Mouse (Mus musculus) heart, embryonic 15.5 days (tissue): ENCODE data around the gene Emg1. TPM values are rescaled to one million over a fixed set of nuclear protein-coding genes. Genes with fewer than 3 reads are reported as not detected.

Experiments
- ATAC-seq: fragments of 200-750 bp; cut with Nextera tagmentation; replicated peaks from 2 replicates; pipeline ENCODE4 v1.8.0; 2017; ENCODE audit warnings: low read depth, moderate TSS enrichment; ENCODE audit not compliant: insufficient number of reproducible peaks, insufficient read depth, low FRiP score
- H3K27ac ChIP-seq: fragments of 300-500 bp; sonication (generic); 2 replicates; pipeline ENCODE4 v1.5.1; 2015; ENCODE audit warnings: mild to moderate bottlenecking, inconsistent platforms
- H3K27me3 ChIP-seq: fragments of 300-500 bp; sonication (generic); 2 replicates; pipeline ENCODE4 v1.6.1; 2015; ENCODE audit warnings: inconsistent platforms
- H3K36me3 ChIP-seq: fragments of 300-500 bp; sonication (generic); 2 replicates; pipeline ENCODE4 v1.6.1; 2015; ENCODE audit warnings: mild to moderate bottlenecking, inconsistent platforms
- H3K4me1 ChIP-seq: fragments of 300-500 bp; sonication (generic); replicated peaks from 2 replicates; pipeline ENCODE4 v1.6.1; 2015; ENCODE audit warnings: inconsistent platforms
- H3K4me2 ChIP-seq: fragments of 300-500 bp; sonication (generic); 2 replicates; pipeline ENCODE4 v1.6.1; 2015; ENCODE audit warnings: inconsistent platforms, mild to moderate bottlenecking, moderate library complexity
- H3K4me3 ChIP-seq: fragments of 300-500 bp; sonication (generic); 2 replicates; pipeline ENCODE4 v1.5.1; 2015; ENCODE audit warnings: mild to moderate bottlenecking, inconsistent platforms
- H3K9ac ChIP-seq: fragments of 300-500 bp; sonication (generic); 2 replicates; pipeline ENCODE4 v1.6.1; 2015; ENCODE audit warnings: mild to moderate bottlenecking, inconsistent platforms
- H3K9me3 ChIP-seq: fragments of 300-500 bp; sonication (generic); replicated peaks from 2 replicates; pipeline ENCODE4 v1.6.1; 2016; ENCODE audit warnings: inconsistent platforms
- WGBS: fragments of 180-500 bp; shearing (Covaris S2); methylation state at CpG from one replicate; pipeline ENCODE4 v1.1.7; 2015; ENCODE audit warnings: mixed read lengths; 5-methylcytosine and 5-hydroxymethylcytosine counted together
- polyA plus RNA-seq: library from polyadenylated mRNA; unstranded; fragments of >200 nt; fragmentation: Nextera tagmentation; extraction: Ambion mirVana; gene quantifications from 2 replicates; pipeline ENCODE4 v1.2.1, GENCODE M21; 2015

The Emg1 gene
- polyA plus RNA-seq, 1 experiment from 2014 or later, result 108 TPM

- no peak for ATAC-seq
- Histone ChIP-seq H3K4me3 (no peak overlapping the region), H3K9me3 (no peaks in the 10 kb centered on the region), H3K4me2 (no peak overlapping the region), H3K36me3 (0 out of 2 replicates have a peak, but pooled peaks cover 3% of the 10 kb centered on the region), H3K9ac (no peak overlapping the region), H3K27me3 (no peaks in the 10 kb centered on the region), H3K4me1 (no peaks in the 10 kb centered on the region), H3K27ac (no peak overlapping the region)
- WGBS, result 64% methylated on average over 6 of the region's 6 CpGs
Measured at GRCm38 (mm10) chr6:124672100-124672499, 39.9 kb downstream of the Emg1 start.

- 84% methylated on average over 7 of the region's 7 CpGs for WGBS
- Histone ChIP-seq H3K9ac (no peak overlapping the region), H3K4me3 (no peak overlapping the region), H3K27me3 (no peaks in the 10 kb centered on the region), H3K27ac (no peak overlapping the region), H3K4me1 (no peaks in the 10 kb centered on the region), H3K9me3 (no peaks in the 10 kb centered on the region), H3K36me3 (0 out of 2 replicates have a peak, but pooled peaks cover 3% of the 10 kb centered on the region), H3K4me2 (no peak overlapping the region)
- no peak for ATAC-seq
Measured at GRCm38 (mm10) chr6:124670281-124670900, 41.6 kb downstream of the Emg1 start.

DNA sequence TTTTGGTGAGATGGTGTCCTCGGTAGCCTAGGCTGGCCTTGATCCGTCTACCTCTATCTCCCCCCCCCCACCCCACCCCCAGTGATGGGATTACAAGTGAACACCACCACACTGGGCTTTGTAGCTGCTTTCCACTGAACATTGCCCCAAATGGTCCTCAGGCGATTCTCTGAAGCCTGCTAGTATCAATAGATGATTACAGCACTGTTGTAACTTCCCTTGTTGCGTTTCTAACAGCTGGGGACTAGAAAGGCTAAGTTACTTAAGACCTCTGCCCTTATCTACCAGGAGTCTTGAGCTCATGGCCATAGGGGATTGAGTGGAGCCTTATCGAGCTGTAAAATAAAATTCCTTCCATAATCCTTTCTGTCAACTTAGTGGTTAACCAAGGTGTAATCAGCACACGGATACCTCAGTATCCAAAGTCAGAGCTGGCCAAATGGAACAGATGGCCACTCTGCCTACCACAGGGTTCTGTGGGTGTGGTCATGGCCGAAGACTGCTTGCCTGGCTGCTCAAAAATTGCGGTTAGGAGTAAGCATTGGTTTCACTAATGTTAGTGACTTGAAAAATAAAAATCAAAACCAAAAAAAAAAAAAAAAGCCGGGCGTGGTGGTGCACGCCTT lies 42.6 kb downstream of the Emg1 start:
- ATAC-seq, result no peak
- Histone ChIP-seq H3K27me3 (no peaks in the 10 kb centered on the region), H3K4me1 (peaks cover under 1% of the 10 kb centered on the region; the same call in 1 of the 2 replicates), H3K36me3 (0 out of 2 replicates have a peak, but pooled peaks cover 3% of the 10 kb centered on the region), H3K4me3 (no peak overlapping the region), H3K4me2 (no peak overlapping the region), H3K9ac (no peak overlapping the region), H3K9me3 (no peaks in the 10 kb centered on the region), H3K27ac (no peak overlapping the region)
- 81% methylated on average over 11 of the region's 11 CpGs for WGBS

DNA sequence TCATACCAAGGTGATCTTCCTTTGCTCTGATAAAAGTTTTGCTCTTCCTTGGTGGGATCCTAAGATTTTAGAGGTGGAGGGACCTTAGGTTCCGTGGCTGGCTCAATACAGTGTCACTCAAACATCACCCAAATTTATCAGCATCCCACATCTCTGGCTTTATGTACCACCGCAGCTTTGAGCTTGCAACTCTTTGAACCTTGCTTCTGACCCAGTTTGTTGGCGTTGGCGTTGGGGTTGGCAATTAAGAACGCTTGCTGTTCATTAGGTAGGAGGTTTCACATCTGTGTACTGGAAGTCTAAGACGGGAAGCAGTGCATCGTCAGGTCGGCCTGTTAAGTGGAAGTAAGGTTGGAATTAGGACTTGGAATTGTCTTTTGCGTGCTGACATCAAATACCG lies 47.0 kb downstream of the Emg1 start:
- Histone ChIP-seq H3K4me3 (no peak overlapping the region), H3K9ac (no peak overlapping the region), H3K27ac (no peak overlapping the region), H3K4me2 (no peak overlapping the region), H3K27me3 (no peaks in the 10 kb centered on the region), H3K4me1 (peaks cover 16% of the 10 kb centered on the region), H3K9me3 (no peaks in the 10 kb centered on the region), H3K36me3 (no peaks in the 10 kb centered on the region)
- ATAC-seq, result no peak
- WGBS, result 90% methylated on average over 10 of the region's 10 CpGs

- H3K4me2 ChIP-seq, result peak overlapping the region; percentile 78; the same call in 1 of the 2 replicates
- H3K27ac ChIP-seq, result no peak overlapping the region
- H3K9ac ChIP-seq, result no peak overlapping the region
- no peak for ATAC-seq
- H3K9me3 ChIP-seq, result no peaks in the 10 kb centered on the region
- H3K27me3 ChIP-seq, result no peaks in the 10 kb centered on the region
- WGBS, result 83% methylated on average over 7 of the region's 7 CpGs
- peaks cover 16% of the 10 kb centered on the region for H3K4me1 ChIP-seq
- H3K36me3 ChIP-seq, result no peaks in the 10 kb centered on the region
- H3K4me3 ChIP-seq, result peak overlapping the region; percentile 72
Measured at GRCm38 (mm10) chr6:124664256-124664655, 47.7 kb downstream of the Emg1 start.

GRCm38 (mm10) chr6:124663424-124663795 lies 48.6 kb downstream of the Emg1 start:
- Histone ChIP-seq H3K4me2 (peak overlapping the region; percentile 78), H3K27ac (peak overlapping the region; percentile 90)

GRCm38 (mm10) chr6:124662477-124663423 lies 49.2 kb downstream of the Emg1 start, which contains the start of gene Lpcat3:
Lpcat3 (plus strand) TSS chr6:124663027.
- ATAC-seq, result peak; percentile 97
- Histone ChIP-seq H3K4me1 (peaks cover 16% of the 10 kb centered on the region), H3K9ac (peak within 1 kb of the TSS; percentile 65), H3K9me3 (no peaks in the 10 kb centered on the region), H3K27me3 (no peaks in the 10 kb centered on the region), H3K4me3 (peak within 1 kb of the TSS; percentile 72), H3K27ac (peak within 1 kb of the TSS; percentile 90), H3K4me2 (peak within 1 kb of the TSS; percentile 78), H3K36me3 (no peaks in the 10 kb centered on the region)
- WGBS, result under 1% methylated on average over 50 of the region's 87 CpGs

More at GRCm38 (mm10) chr6:124663424-124663795, 48.6 kb downstream of the Emg1 start:
- WGBS, result 15% methylated on average over 13 of the region's 13 CpGs
- H3K36me3 ChIP-seq, result no peaks in the 10 kb centered on the region
- no peaks in the 10 kb centered on the region for H3K27me3 ChIP-seq
- ATAC-seq, result no peak
- H3K4me1 ChIP-seq, result peaks cover 16% of the 10 kb centered on the region
- H3K9ac ChIP-seq, result peak overlapping the region; percentile 64
- H3K9me3 ChIP-seq, result no peaks in the 10 kb centered on the region
- H3K4me3 ChIP-seq, result peak overlapping the region; percentile 72

GRCm38 (mm10) chr6:124661995-124662394 lies 50.0 kb downstream of the Emg1 start:
- Histone ChIP-seq H3K9me3 (no peaks in the 10 kb centered on the region), H3K27me3 (no peaks in the 10 kb centered on the region), H3K4me1 (peaks cover 16% of the 10 kb centered on the region), H3K36me3 (no peaks in the 10 kb centered on the region), H3K9ac (peak overlapping the region; percentile 65), H3K4me3 (peak overlapping the region; percentile 72), H3K4me2 (peak overlapping the region; percentile 78), H3K27ac (peak overlapping the region; percentile 90)
- WGBS, result 28% methylated on average over 6 of the region's 6 CpGs
- no peak for ATAC-seq

- H3K4me3 ChIP-seq, result no peak overlapping the region
- ATAC-seq, result no peak
- peaks cover 16% of the 10 kb centered on the region for H3K4me1 ChIP-seq
- 94% methylated on average over 4 of the region's 4 CpGs for WGBS
- no peaks in the 10 kb centered on the region for H3K27me3 ChIP-seq
- no peak overlapping the region for H3K4me2 ChIP-seq
- no peaks in the 10 kb centered on the region for H3K9me3 ChIP-seq
- no peak overlapping the region for H3K9ac ChIP-seq
- no peaks in the 10 kb centered on the region for H3K36me3 ChIP-seq
- no peak overlapping the region for H3K27ac ChIP-seq
Measured at GRCm38 (mm10) chr6:124661156-124661806, 50.7 kb downstream of the Emg1 start.

DNA sequence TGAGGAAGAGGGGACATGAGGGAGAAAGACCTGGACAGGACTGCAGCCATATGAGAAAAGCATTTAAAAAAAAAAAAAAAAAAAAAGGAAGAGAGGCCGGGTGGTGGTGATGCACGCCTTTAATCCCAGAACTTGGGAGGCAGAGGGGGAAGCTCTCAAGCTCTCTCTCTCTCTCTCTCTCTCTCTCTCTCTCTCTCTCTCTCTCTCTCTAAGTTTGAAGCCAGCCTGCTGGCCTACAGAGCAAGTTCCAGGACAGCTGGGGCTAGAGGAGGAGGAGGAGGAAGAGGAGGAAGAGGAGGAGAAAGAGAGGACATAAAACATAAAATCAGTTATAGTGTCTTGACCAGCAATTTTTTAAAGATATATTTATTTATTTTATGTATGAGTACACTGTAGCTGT lies 53.9 kb downstream of the Emg1 start:
- 57% methylated on average over 2 of the region's 2 CpGs for WGBS
- no peak for ATAC-seq
- no peak overlapping the region for H3K4me3 ChIP-seq
- H3K9ac ChIP-seq, result no peak overlapping the region
- H3K27me3 ChIP-seq, result no peaks in the 10 kb centered on the region
- no peaks in the 10 kb centered on the region for H3K36me3 ChIP-seq
- no peak overlapping the region for H3K27ac ChIP-seq
- no peak overlapping the region for H3K4me2 ChIP-seq
- peaks cover 4% of the 10 kb centered on the region; the same call in 1 of the 2 replicates for H3K4me1 ChIP-seq
- H3K9me3 ChIP-seq, result no peaks in the 10 kb centered on the region

DNA sequence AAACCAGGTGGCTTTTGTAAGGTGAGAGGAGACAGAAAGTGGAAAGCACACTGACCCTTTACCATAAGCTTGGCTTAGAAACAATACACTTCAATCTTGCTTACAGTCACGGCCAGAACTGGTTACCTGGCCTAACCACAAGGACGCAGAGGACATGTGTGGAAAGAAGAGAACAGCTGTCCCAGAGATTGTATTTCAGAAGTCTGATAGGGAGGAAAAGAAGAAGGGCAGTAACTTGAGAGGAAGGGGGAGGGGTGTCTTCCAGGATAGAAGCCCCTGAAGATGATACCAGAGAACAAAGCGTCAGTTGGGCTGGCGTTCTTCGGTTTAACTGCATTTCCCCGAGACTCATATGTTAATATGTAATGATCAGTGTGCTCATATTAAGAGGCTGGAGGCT lies 56.1 kb downstream of the Emg1 start:
- Histone ChIP-seq H3K9ac (no peak overlapping the region), H3K4me1 (no peaks in the 10 kb centered on the region), H3K36me3 (no peaks in the 10 kb centered on the region), H3K4me3 (no peak overlapping the region), H3K27ac (no peak overlapping the region), H3K27me3 (no peaks in the 10 kb centered on the region), H3K9me3 (no peaks in the 10 kb centered on the region), H3K4me2 (no peak overlapping the region)
- 44% methylated on average over 6 of the region's 6 CpGs for WGBS
- no peak for ATAC-seq
